Mouse (Mus musculus) skeletal muscle tissue, adult 2 months (tissue): ENCODE measurements at regions not wholly inside any gene's neighbourhood (a gene's known extent, or its start where the extent isn't known, plus 50 kb on each side); places are given as distances from the start of the nearest gene placed in this dataset.
"Not testable (repeated sequence)": the region's sequence is repeated elsewhere in the genome, so short reads cannot be mapped to it uniquely, and the experiment has no call there.

Source experiments
- DNase-seq: peaks from one replicate; pipeline ENCODE4 v3.0.0-alpha.2; 2012; ENCODE audit warnings: low read depth, low spot score

DNA sequence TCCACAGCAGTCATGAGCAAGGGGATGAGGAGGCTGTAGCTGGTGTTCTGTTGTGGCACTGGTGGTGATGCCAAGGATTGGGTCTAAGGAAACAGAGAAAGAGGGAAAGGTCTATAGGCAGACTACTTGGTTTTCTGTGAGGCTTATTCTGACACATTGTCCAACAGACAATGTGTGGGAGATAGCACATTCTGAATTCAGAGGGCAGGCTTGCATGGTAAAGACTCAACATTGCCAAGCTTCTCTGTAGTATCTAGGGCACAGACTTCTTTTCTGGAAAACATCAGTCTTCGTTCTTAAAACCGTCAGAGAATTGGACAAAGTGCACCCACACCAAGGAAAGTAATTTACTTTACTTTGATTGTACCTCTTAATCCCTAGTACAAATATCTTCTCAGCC, 218.7 kb upstream of the Tenm4 start:
- DNase-seq: no peak

DNA sequence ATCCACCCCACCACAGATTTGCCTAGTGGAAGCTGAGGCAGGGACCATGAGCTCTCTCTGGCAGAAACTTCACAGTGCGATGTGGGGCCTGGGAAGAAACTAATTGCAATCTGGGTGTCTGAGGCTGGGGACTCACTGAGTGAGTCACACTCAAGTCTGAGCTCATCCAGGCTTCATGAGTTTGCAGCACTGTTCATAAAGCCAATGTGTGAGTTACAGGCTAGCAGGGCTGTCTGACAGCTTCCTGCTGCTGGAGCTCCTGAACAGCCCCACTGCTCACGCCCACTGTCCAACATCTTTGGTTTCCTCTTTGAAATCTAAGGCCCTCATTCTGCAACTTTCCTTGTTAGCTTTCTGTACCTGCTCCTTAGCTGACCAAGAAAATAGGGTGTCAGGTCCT, 216.5 kb upstream of the Tenm4 start:
- no peak for DNase-seq

DNA sequence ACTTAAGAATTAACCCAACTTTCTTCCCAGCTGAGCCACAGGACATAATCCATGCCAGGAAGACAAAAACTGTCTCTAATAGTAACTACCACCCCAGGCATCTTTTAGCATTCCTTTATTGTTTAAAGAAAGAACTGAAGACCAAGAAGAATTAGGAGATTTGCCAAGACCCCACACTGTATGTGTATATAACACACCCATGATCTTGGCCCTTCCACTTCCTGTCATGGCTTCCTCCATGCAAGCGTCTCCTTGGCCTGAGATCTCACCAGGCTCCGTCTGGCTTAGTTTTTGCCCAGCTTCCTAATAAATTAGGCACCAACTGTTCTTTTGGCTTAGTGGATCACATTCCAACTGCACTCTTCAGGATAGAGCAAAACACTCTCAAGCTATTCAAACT, 215.9 kb upstream of the Tenm4 start:
- DNase-seq: no peak

DNA sequence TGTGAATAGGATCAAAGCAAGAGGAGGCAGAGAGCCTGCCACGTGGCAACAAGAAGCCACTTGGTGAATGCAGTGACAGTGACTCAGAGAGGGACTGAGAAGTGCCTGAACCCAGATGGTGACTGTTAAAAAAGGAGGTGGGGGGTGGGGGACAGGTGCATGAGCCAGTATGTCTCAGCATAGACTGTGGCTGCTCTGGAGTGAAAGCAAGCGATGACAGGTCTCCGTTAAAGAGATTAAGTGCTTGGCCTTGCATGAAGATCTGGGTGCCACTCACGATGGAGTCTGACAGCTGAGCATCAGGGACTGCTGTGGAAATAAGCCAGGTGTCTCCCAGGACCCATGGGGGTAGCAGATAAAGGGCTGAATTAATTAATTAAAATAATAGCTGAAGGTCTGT, 212.0 kb upstream of the Tenm4 start:
- no peak for DNase-seq

DNA sequence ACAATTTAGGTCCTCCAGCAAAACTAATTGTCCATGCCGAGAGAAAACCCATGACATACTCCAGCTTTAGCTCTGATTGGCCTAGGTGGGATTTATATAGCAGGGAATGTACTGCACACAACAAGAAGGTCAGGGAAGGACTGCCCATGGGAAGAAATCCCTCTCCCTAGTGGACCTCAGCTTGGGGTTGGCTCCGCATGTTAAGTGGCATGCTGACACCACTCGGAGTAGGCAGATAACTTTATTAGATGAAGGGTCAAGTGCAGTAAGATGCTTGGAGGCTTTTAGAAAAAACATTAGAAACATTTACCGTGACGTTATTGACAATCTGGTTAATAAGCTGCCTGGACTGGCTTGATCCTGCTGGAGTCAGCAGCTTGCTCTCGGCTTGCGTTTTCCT, 199.2 kb upstream of the Tenm4 start:
- no peak for DNase-seq

DNA sequence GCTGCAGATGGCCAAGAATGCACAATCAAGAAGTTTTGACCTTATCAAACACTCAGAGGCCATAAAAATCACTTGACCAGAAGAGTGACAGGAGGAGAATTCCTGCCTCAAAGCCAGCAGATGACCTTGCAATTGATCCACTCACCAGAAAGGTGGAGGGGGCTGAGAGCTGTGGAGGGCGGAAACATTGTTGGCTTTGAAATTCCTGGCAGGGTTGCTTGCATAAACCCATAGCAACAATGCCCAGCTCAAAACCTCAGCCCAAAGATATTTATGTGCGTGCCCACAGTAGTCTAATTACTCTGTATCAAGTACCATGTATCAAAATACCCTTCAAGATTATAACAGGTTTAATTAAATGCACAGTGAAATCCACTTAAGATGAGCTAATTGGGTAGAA, 197.0 kb upstream of the Tenm4 start:
- no peak for DNase-seq

DNA sequence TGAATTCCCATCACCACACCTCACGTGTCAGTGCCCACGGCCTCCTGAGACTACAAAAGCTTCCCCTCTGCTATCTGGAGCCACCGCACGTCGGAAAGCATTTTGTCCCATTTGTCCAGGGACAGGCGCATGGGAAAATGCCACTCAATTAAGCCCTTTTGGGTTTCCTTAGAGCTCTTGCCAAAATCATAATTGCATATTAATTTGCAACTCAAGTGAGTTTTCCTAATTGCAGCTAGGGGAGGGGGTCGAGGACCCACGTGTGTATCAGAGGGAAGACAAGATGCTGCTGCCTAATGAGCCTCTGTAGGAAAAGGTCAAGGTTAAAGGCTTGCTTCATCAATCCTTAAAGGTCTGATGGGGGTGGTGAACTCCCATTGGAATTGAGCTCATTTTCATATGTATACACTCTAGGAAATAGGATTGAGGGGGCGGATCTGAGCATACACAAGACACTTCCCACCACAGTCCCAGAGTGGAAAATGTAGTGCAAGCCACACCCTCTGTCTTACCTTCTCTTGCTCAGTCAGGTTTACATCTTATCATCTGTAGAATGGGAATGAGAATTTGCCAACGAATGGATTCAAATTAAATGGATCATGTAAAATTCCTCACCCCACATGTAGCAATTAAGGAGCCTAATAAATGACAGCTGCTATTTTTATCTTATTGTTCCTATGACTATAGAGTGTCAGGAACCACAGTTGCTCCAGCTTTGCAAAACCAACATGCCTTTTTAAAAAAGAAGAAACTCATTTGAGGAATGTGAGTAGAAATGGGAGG, 179.6 kb upstream of the Tenm4 start:
- DNase-seq: no peak

DNA sequence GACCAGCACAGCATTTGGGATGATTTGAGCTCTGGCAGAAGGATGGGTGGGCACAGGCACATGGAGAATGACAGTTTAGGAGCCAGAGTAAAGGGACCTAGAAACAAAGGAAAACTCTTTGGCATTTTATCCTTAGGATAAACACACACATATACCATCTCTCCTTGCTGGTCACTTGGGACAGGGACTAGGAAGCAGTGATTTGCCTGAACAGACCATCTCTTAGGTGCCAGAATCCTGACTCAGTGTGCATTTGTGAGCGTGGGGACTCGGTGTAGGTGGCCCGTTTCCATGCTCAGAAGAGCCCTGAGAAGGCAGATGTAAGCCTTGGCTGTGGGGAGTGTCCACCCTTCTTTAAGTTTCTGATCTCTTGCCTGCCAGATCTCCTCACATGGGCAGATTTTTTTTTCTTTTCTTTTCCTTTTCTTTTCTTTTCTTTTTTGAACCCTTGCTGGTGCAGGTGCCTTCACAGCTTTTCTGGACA, 179.0 kb upstream of the Tenm4 start:
- DNase-seq: no peak

DNA sequence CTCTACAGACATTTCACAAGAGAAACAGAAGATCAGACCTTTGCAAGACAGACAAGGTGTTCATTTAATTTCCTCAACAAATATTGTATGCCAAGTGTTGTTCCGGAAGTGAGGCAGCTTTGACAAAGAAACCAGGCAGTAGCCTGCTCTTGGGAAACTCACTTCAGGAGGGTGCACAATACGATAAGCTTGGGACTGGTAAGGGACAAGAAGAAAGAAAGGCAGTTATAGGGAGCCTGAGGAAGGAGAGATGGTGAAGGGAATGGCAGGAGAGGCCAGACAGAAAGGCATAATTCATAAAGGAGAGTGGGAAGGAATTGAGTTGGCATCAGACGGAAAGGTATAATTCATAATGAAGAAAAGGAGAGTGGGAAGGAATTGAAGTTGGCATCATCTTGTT, 178.5 kb upstream of the Tenm4 start:
- DNase-seq: no peak

DNA sequence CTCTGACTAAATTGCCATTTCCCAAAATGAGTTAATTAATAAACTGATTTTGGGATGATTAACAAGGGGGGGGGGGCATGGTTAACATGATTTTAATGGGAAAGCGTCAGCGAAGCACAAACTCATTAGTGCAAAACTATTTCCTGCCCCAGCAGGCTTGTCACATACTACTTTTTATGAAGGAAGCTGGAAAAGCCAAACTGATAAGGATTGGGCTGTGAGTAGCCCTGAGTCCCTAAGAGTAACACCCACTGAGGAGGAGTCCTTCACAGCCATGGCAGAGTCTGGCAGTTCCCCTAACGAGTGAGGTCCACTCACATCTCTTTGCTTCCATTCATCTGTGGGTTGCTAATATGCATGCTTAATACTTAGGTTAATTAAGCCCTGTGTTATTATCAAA, 173.9 kb upstream of the Tenm4 start:
- DNase-seq: no peak

DNA sequence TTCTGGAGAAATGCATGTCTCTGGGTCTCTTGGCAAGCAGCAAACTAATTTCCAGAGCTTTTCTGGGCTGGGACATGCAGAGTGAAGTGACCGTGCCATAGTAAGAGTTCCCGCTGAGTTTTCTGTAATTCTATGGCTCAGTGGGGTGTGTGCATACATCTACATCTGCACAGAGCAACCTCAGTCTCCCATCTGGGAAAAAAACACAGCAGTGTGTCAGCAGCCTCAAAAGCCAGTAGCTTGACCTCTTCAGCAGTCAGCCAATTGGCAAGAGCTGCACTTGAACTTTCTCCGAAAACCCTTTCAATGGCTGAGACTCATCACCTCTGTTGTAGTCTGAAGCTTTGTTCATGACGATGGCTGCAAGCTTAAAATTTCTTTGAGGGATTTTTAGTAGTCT, 171.9 kb upstream of the Tenm4 start:
- no peak for DNase-seq

DNA sequence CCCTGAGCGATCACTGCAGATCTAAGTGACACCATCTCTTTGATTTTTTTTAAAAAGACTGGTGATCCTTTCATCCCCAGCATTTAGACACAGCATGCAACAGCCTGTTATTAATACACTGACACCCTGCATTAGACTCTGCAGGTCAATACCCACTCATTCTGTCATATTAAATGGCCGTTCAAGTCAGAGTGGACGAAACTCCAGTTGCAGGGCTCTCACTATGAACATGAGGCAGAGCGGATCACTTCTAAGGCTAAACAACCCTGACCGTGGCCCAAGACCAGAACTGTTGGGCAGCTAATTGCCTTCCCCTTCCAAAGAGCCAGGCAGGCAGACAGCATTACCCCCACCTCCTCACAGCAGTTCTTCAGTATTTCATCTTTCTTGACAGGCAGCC, 168.6 kb upstream of the Tenm4 start:
- DNase-seq: no peak

DNA sequence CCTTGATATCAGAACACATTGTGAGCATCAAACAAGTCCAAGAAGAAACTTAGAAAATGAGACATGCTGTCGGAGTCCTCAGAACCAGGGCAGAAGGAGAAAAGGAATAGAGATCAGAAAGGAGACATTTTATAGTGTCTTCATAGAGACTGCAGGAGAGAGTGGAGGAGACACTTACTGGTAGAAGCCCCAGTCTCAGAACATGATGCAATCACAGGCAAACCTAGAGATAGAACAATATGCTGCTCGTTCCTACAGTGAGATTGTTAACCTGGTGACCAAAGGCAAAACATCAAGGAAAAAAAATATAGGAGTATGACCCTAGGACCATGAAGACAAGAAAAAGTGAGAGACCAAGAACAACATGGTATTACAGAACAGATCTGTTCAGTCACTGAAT, 164.7 kb upstream of the Tenm4 start:
- DNase-seq: no peak

DNA sequence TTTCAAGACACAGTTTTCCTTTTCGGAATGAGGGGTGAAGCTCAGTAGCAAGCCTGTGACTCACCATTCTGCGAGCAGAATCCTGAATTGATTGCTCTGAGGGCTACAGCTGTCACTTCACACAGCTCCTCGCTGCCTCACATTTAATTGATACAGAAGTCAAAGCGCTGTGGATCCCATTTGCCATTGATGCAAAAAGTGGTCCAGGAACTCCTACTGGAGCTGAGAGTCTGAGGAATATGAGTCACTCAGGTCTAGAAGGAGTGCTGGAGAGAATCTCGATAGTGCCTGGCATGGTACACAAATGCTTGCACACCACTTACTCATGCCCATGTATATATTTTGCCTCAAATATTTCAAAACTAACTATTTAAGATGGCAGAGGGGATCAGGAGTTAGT, 158.0 kb upstream of the Tenm4 start:
- no peak for DNase-seq

DNA sequence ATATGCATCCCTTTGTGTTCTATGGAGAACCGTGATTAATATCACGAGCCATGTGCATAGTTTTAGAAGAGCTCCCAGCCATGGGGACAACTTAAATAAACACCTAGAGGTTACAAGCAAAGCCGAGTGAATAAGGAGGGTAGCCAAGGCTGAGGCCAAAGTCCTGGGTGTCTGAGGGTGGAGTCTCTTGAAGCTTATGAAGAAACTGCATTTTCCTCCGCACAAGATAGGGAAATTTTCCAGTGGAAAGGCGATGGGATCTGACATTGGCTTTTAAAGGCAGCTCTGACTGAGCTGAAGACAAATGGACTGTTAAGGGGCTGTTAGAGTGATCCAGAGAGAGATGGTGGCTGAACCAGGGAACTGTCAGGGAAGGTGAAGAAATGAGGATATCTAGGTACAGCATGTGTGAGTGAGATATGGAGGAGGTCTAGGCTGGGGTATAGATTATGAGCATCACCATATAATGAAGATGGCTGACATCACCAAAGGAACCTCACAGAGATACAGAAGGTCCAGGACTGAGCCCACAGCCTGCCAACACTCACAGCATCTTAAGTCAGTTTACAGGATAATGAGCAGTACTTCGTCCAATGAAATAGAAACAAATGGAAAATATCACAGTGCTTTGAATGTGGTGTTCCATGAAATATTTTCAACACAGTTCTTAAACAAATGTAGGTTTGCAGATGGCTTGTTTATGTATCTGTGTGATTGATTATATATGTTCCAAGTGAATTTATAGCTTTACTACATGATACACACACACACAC, 153.7 kb upstream of the Tenm4 start:
- no peak for DNase-seq

DNA sequence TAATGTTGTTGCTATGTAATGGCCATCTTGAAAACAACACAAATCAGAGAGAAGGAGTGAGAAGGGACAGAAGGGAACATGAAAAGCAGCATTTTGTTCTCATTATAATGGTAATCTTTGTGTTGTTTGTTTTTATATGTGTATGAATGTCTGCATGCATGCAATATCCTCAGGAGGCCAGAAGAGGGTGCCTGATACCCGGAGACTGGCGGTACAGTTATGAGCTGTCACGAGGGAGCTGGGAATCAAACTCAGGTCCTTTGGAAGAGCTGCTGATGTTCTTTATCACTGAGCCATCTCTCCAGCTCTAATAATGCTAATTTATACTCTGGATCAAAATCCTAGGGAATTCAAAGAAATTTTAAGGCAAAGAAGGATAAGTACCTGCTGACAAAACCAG, 147.0 kb upstream of the Tenm4 start:
- no peak for DNase-seq

DNA sequence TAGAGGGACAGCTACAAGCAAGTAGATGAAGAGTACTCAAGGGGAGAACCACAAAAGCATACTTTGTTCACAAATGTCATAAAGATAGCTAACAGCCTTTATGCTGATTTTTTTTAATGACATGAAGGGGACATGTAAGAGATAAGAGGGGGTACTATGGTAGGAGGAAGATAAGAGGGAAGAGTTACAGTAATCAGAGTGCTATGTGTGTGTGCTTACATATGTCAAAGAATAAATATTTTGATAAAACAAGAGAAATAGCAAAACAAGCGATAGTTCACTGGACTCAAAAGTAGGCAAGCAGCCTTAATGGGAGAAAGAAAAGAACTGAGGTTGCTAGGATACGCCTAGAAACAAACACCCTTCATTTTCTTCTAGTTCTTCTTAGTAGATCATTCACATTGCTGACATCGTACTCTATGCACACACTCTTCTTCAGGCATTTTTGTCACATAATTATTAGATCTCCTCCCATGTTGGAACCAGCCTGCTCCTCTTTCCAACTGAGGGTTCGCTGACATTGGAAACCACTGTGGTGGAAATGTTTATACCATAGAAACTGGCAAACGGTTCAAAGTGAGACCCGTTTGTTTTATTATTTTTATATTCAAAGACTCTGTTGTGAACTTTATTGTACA, 144.1 kb upstream of the Tenm4 start:
- no peak for DNase-seq

DNA sequence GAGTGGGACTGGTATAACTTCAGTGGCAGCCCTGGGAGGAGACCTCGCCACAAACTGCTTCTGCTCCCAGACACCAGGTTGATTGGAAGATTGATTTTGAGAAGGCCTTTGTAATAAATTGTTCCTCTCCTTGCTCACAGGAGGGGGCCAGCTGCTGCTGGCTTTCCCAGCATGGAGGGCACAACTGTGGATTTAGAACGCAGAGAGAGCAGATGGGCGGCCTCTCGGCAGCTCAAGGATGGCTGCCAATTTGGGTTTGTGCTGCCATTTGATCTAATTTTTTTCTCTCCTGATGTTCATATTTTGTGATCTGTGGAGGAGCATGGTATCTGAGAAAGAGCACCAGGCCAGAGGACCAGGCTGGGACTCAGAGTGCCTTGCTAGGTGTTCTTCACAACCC, 137.4 kb upstream of the Tenm4 start:
- no peak for DNase-seq

DNA sequence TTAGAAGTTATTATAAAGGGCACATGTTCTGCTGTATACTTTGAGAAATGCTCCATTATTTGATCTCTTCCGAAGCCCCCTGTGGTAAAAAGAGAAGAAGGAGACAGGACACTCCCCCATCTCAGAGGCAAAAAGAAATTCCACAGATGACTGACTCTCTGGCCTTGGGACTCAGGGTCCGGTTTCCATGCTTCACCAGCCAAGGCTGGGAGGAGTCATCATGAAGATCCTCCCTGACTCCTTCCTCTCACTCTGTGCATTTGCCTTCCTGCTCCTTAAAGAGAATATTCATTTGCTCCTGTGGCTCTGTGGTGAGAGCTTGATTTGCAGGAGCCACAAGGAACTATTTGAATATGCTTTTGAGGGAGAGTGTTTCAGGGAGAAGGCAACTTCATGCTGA, 135.6 kb upstream of the Tenm4 start:
- DNase-seq: no peak

DNA sequence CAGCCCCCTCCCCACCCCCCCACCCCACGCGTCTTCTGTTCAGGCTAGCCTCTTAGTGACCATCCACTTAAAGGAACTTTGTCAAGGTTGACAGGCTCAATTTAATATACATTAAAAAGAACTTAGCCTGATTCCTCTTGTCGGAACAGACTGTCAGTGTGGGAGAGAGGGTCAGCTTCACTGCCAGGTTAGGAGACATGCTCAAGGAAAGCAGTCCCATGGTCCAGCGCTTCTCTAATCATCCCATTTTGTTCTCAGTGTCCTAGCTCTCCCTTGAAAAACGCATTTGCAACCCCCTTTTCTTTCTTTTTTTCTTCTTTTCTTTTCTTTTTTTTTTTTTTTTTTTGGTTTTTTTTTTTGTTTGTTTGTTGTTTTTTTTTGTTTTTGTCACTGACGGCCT, 131.4 kb upstream of the Tenm4 start:
- no peak for DNase-seq

DNA sequence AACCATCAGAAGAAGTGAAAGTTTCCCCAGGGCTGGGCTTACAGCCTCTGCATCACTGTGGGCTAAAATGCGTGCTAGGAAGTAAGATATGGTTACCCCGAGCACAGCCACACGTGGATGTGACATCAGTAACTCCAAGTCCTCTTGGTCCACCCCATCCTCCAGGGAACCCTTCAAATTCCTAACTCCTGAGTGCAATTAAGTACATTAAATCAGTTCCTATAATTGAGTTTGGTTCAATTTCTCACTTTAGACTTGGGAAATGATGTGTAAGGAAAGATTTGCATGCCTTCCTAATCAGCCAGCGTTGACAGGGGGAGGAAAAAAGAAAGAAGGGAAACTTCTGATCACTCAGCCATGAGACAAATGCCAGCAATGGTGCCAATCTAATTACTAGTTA, 129.2 kb upstream of the Tenm4 start:
- no peak for DNase-seq

DNA sequence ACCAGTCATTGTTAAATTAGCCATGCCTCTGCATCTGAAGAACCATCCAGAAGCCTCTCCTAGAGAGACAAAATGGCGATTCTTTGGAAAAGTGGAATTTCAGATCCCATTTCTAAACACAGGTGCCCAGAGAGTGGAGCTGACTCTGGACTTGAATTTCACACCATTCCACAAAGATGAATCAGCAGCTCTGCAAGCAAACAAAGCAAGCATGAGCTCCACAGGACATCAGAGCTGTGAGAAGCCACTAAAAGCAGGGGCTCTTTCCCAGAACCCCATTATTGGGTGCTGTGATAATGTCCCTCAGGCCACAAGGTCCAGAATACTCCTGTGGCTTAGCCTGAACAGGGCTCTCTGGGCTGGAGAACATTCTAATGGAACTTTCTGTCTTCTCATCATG, 119.4 kb upstream of the Tenm4 start:
- DNase-seq: no peak

DNA sequence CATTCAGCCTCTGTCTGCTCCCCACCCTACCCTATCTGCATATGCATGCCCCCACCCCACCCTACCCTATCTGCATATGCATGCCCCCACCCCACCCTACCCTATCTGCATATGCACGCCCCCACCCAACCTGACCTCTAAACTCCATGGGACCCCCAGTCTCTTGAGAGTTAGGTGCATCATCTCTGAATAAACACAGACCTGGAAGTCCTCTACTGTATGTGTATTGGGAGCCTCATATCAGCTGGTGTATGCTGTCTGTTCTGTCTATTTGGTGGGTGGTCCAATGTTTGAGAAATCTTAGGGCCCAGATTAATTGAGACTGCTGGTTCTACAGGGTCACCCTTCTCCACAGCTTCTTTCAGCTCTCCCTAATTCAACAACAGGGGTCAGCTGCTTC, 109.4 kb upstream of the Tenm4 start:
- not testable (repeated sequence) for DNase-seq
